Mouse (Mus musculus) spleen, adult 12 weeks (tissue): ENCODE data around the gene Cdc27.

ENCODE experiments used
- DNase-seq: peaks from one replicate; pipeline ENCODE4 v3.0.0; 2022; ENCODE audit warnings: low spot score

The Cdc27 gene

GRCm38 (mm10) chr11:104481971-104482370 lies 68.4 kb downstream of the Cdc27 start:
- DNase-seq = no peak

GRCm38 (mm10) chr11:104479505-104479904 lies 70.9 kb downstream of the Cdc27 start:
- DNase-seq = no peak

- DNase-seq = peak; percentile 75
Observed at GRCm38 (mm10) chr11:104469371-104469835, 81.0 kb downstream of the Cdc27 start.

- DNase-seq = no peak
Observed at GRCm38 (mm10) chr11:104468751-104469268, 81.6 kb downstream of the Cdc27 start, which contains the start of gene Kansl1. Kansl1 (minus strand) TSS chr11:104468861.

DNA sequence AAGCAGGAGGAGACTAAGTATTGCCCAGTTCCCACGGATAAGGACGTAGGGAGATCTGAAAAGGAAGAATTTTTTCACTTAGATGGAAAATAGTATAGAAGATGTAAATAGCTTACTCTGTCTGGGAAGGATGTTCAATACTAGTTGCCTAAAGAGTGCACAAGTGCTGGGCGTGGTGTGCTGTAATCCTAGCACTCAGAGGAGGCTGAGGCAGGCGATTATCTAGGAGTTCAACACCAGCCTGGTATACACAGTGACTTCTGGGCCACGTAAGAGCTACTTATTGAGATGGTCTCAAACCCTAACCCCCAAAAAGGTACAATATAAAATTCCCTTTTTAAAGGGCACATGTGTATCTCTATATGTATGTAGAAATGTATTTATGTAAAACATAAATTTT lies 82.7 kb downstream of the Cdc27 start:
- DNase-seq = no peak

GRCm38 (mm10) chr11:104461551-104461950 lies 88.9 kb downstream of the Cdc27 start:
- no peak for DNase-seq

- DNase-seq = no peak
Observed at GRCm38 (mm10) chr11:104459671-104460070, 90.7 kb downstream of the Cdc27 start.

DNA sequence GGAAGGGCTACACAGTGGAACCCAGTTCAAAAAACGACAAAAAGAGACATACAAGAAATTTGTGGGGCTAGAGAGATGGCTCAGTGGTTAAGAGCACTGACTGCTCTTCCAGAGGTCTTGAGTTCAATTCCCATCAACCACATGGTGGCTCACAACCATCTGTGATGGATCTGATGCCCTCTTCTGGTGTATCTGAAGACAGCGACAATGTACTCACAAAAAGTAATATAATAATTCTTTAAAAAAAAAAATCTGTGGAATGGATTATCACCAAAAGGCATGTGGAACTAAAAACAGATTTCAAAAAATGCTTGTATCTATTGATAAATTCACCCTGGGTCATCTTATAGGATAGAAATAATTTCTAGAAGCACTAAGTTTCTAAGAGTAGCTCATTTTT lies 91.9 kb downstream of the Cdc27 start:
- DNase-seq = no peak
